Mouse (Mus musculus) liver, postnatal 0 days (tissue): ENCODE data around the gene Megf8.

ENCODE experiments used
- CTCF ChIP-seq: sonication (generic); IDR thresholded peaks from 2 replicates; pipeline ENCODE4 v1.5.1; 2016; ENCODE audit warnings: antibody characterized with exemption, low read depth
- EP300 ChIP-seq: IDR thresholded peaks from 2 replicates; pipeline ENCODE4 v1.6.1; 2016; ENCODE audit warnings: antibody characterized with exemption, low read depth, mild to moderate bottlenecking

GRCm38 (mm10) chr7:25384318-25384717 lies 67.4 kb downstream of the Megf8 start:
- no peak for TF ChIP-seq CTCF
- TF ChIP-seq EP300 = no peak
